Mouse (Mus musculus) Patski (cell line): ENCODE data around the gene Rita1. TPM values are rescaled to one million over a fixed set of nuclear protein-coding genes. Genes with fewer than 3 reads are reported as not detected.
A peak's percentile ranks its signal among the peaks of the same experiment; 100 is the strongest.

Experiments
- ATAC-seq: fragments of 100-300 bp; one replicate; pipeline ENCODE4 v1.8.0; 2021
- CTCF ChIA-PET: fragments of 350-600 bp; sonication (Branson Sonifier 250); formaldehyde crosslinking; loops from one replicate; lab custom pipeline; 2022; ENCODE audit warnings: inconsistent platforms; lab: Charles Lee
- POLR2A ChIA-PET: fragments of 350-600 bp; sonication (Branson Sonifier 250); formaldehyde crosslinking; loops from one replicate; lab custom pipeline; 2022; ENCODE audit warnings: antibody characterized with exemption, inconsistent platforms; lab: Charles Lee
- DNase-seq: peaks from one replicate; pipeline ENCODE4 v3.0.0-alpha.2; 2011; ENCODE audit warnings: low read depth, low spot score
- H3K27me3 ChIP-seq: fragments of 371-371 bp; one replicate; pipeline ENCODE4 v1.5.1; 2021
- CTCF ChIP-seq: fragments of 100-300 bp; IDR thresholded peaks from one replicate; pipeline ENCODE4 v1.5.1; 2021
- in situ Hi-C: fragments of 300-500 bp; cut with MboI; formaldehyde crosslinking; loops from 3 replicates; pipeline ENCODE4 v1.11.1; 2018; ENCODE audit warnings: low pct_unique_long_range_greater_than_20kb, mixed read lengths
- polyA plus RNA-seq: library from polyadenylated mRNA; unstranded; gene quantifications from one replicate; pipeline ENCODE4 v1.2.3, GENCODE M21; 2021

Rita1 gene
- polyA plus RNA-seq, 1 experiment from 2014 or later: 14.0 TPM

DNA sequence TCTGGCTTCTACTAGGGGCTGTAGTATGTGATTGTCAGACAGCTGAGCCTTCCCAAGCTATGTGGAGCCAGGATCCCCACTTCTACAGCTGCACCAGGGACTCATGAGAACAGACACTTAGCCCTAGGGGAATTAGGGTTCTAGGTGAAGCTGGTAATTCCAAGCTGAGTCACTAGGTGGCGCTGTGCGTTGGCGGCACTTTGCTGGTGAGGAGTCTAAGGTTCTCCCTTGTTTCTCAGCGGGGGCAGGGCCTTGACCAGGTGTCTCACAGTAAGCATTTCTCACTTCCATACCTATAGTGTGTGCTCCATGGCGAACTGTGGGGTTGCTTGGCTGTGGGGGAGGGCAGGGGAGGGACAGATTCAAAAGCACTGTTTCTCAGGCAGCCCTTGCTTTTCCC is 6.8 kb upstream of the Rita1 start:
- TF ChIP-seq CTCF: no peak
- ATAC-seq (peak; percentile 17), DNase-seq (no peak)
- in situ Hi-C loops: loop anchor here (5.0 to 25.0 kb wide), 2 partner anchors 58 to 482 kb away; no protein-coding TSS in a partner anchor
- ChIA-PET CTCF (interaction anchor here (0.6 to 8.9 kb wide), 13 partner anchors 11 to 102 kb away, joined by 3 to 74 read pairs (median 5); partner anchors contain the start of gene Rasal1), POLR2A (no interaction called here)
- no peaks in the 10 kb centered on the region for H3K27me3 ChIP-seq

DNA sequence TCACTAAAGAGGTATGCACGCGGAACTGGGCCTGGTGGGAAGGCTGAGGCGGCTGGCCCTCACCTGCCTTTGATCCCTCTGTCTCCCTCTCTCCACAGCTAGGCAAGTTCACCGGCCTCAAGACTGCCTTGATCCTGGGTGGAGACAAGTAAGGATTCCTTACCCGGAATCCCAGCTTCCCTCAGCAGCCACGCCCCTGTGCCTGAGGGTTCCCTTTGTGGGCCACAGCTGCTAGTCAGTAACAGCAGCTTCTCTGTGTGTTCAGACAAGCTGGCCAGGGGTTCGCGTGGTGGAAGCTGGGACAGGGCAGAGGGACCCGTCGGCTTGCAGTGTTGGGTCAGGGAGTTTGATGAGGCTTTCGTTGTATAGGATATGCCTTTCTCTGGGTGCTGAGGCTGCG is 6.4 kb upstream of the Rita1 start:
- in situ Hi-C loops: loop anchor here (5.0 to 25.0 kb wide), 2 partner anchors 59 to 481 kb away; no protein-coding TSS in a partner anchor
- no peaks in the 10 kb centered on the region for H3K27me3 ChIP-seq
- ChIA-PET CTCF (interaction anchor here (0.6 to 8.9 kb wide), 13 partner anchors 12 to 101 kb away, joined by 3 to 74 read pairs (median 4); partner anchors contain the start of gene Rasal1), POLR2A (no interaction called here)
- ATAC-seq (no peak), DNase-seq (no peak)
- TF ChIP-seq CTCF: no peak

- in situ Hi-C loops: loop anchor here (5.0 to 25.0 kb wide), 2 partner anchors 61 to 479 kb away; no protein-coding TSS in a partner anchor
- H3K27me3 ChIP-seq: no peaks in the 10 kb centered on the region
- ATAC-seq: no peak
- ChIA-PET POLR2A (interaction anchor here (2.3 kb wide), 1 partner anchor 11 kb away, joined by 7 read pairs; no protein-coding TSS in a partner anchor), CTCF (interaction anchor here (1.0 to 8.9 kb wide), 4 partner anchors 11 to 59 kb away, joined by 3 to 74 read pairs (median 8); no protein-coding TSS in a partner anchor)
- DNase-seq: no peak
- no peak for TF ChIP-seq CTCF
Observed at GRCm38 (mm10) chr5:120615903-120616302, 3.5 kb upstream of the Rita1 start.

DNA sequence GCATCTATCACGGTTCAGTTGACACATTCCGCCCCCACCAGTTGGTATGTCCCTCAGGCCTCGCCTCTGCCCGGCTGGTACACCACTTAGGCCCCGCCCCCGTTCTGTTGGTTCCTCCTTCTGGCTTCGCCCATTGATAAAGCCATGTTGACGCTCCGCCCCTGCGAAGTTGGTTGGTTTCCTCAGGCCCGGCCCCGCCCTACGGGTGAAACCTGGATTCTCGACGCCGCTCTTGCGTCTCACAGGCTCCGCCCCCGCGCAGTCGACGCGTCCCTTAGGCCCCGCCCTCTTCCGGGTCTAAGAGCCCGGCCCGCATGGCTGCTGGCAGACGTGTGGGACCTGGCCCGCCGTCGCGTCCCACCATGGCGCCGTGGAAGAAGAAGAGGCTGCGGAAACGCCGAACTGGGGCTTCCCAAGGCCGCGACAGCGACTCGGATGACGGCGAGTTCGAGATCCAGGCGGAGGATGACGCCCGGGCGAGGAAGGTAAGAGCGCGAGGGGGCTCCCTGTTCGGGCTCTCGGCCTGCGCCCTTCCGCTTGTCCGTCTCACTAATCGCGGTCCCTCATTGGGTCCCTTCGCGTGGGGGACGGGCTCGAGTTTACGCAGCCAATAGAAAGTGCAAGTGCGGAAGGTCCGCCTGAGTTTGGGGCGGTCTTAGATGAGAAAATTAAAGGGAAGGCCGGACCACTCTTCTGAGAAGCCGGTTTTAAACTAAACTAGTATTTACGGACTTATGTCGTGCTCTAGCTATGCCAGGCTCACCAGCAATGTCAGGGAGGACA is 624 bp upstream of the Rita1 start:
- in situ Hi-C loops: loop anchor here (25.0 kb wide), 1 partner anchor 476 kb away; no protein-coding TSS in a partner anchor
- CTCF ChIA-PET: interaction anchor here (2.1 kb wide), 1 partner anchor 7 kb away, joined by 8 read pairs; no protein-coding TSS in a partner anchor
- DNase-seq (peak; percentile 100), ATAC-seq (peak; percentile 94)
- H3K27me3 ChIP-seq: no peaks in the 10 kb centered on the region
- TF ChIP-seq CTCF: no peak
- POLR2A ChIA-PET: no interaction called here

GRCm38 (mm10) chr5:120611416-120611815 is 973 bp downstream of the Rita1 start:
- ATAC-seq (no peak), DNase-seq (no peak)
- H3K27me3 ChIP-seq: no peaks in the 10 kb centered on the region
- CTCF ChIA-PET: no interaction called here
- TF ChIP-seq CTCF: no peak
- POLR2A ChIA-PET: interaction anchor here (1.1 kb wide), 1 partner anchor 101 kb away, joined by 3 read pairs; the partner anchor contains the start of gene Slc8b1
- in situ Hi-C loops: loop anchor here (25.0 kb wide), 1 partner anchor 474 kb away; no protein-coding TSS in a partner anchor

- POLR2A ChIA-PET: interaction anchor here (0.6 to 1.1 kb wide), 2 partner anchors 82 to 100 kb away, joined by 3 to 8 read pairs; partner anchors contain the start of gene Slc8b1
- no peak for TF ChIP-seq CTCF
- no peaks in the 10 kb centered on the region for H3K27me3 ChIP-seq
- in situ Hi-C loops: loop anchor here (25.0 kb wide), 1 partner anchor 474 kb away; no protein-coding TSS in a partner anchor
- DNase-seq (no peak), ATAC-seq (no peak)
- CTCF ChIA-PET: interaction anchor here (2.1 kb wide), 1 partner anchor 19 kb away, joined by 5 read pairs; no protein-coding TSS in a partner anchor
Observed at GRCm38 (mm10) chr5:120610906-120611305, 1.5 kb downstream of the Rita1 start.

DNA sequence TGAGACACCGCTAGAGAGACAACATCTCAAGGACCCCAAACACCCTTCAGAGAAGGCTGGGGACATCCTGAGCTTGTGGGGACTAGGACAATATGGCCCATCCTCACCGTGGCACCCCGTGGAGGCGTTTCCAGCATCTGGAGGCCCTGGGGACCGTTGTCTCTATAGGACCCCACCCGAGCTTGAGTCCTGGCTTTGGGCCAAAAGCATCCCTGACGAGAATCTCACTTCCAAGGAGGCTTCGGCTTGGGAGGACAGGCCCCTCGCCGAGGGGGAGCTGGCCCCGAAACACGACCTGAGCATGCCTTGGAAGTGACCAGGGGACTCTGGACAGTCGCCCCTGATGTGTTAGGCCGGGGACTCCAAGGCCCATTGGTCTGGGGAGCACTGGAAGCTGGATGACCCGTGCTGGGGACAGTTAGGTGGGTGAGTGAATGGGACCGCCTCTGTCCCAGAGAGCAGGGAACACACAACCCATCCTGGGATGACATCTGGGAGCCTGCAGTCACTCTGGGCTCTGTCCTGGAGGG is 3.1 kb downstream of the Rita1 start:
- CTCF ChIA-PET: interaction anchor here (1.2 to 2.1 kb wide), 3 partner anchors 10 to 120 kb away, joined by 3 to 5 read pairs (median 4); no protein-coding TSS in a partner anchor
- POLR2A ChIA-PET: interaction anchor here (0.9 kb wide), 1 partner anchor 98 kb away, joined by 3 read pairs; no protein-coding TSS in a partner anchor
- no peak for TF ChIP-seq CTCF
- in situ Hi-C loops: loop anchor here (5.0 to 25.0 kb wide), 2 partner anchors 107 to 472 kb away; partner anchors contain the start of gene Plbd2
- ATAC-seq (no peak), DNase-seq (no peak)
- no peaks in the 10 kb centered on the region for H3K27me3 ChIP-seq

DNA sequence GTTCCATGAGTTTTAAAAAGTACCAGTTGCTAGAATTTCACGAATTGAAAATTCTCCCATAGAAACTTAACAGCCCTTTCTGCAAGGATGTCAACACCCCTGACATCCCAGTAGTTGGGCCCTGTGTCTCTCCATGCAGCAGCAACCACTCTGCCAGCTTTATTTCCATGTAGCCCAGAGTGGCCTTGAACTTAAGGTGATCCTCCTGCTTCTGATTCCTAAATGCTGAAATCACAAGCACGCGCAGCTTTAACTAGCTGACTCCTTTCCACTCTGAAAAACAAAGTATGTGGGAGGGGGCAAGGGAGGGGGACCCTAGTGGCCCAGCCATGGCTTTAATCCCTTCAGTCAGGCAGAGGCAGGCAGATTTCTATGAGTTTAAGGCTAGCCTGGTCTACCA is 5.1 kb downstream of the Rita1 start:
- ATAC-seq (no peak), DNase-seq (no peak)
- CTCF ChIA-PET: no interaction called here
- in situ Hi-C loops: loop anchor here (5.0 to 25.0 kb wide), 2 partner anchors 105 to 470 kb away; partner anchors contain the start of gene Plbd2
- no peak for TF ChIP-seq CTCF
- no peaks in the 10 kb centered on the region for H3K27me3 ChIP-seq
- POLR2A ChIA-PET: interaction anchor here (0.8 to 1.7 kb wide), 2 partner anchors 19 to 99 kb away, joined by 3 to 8 read pairs; partner anchors contain the start of genes Iqcd and Tpcn1

GRCm38 (mm10) chr5:120606590-120607200 is 5.7 kb downstream of the Rita1 start:
- no peak for TF ChIP-seq CTCF
- in situ Hi-C loops: loop anchor here (5.0 to 25.0 kb wide), 2 partner anchors 104 to 469 kb away; partner anchors contain the start of gene Plbd2
- ChIA-PET CTCF (interaction anchor here (0.8 to 3.0 kb wide), 7 partner anchors 13 to 127 kb away, joined by 3 to 54 read pairs (median 11); partner anchors contain the start of genes Iqcd, Slc8b1 and Tpcn1), POLR2A (interaction anchor here (0.7 to 1.7 kb wide), 3 partner anchors 19 to 106 kb away, joined by 3 to 8 read pairs (median 3); partner anchors contain the start of genes Iqcd and Tpcn1)
- ATAC-seq: no peak
- H3K27me3 ChIP-seq: no peaks in the 10 kb centered on the region
- no peak for DNase-seq
